Mouse (Mus musculus): Measurements from ENCODE around the gene Rcl1.
A peak's percentile ranks its signal among the peaks of the same experiment; 100 is the strongest.

Gene Rcl1

DNA sequence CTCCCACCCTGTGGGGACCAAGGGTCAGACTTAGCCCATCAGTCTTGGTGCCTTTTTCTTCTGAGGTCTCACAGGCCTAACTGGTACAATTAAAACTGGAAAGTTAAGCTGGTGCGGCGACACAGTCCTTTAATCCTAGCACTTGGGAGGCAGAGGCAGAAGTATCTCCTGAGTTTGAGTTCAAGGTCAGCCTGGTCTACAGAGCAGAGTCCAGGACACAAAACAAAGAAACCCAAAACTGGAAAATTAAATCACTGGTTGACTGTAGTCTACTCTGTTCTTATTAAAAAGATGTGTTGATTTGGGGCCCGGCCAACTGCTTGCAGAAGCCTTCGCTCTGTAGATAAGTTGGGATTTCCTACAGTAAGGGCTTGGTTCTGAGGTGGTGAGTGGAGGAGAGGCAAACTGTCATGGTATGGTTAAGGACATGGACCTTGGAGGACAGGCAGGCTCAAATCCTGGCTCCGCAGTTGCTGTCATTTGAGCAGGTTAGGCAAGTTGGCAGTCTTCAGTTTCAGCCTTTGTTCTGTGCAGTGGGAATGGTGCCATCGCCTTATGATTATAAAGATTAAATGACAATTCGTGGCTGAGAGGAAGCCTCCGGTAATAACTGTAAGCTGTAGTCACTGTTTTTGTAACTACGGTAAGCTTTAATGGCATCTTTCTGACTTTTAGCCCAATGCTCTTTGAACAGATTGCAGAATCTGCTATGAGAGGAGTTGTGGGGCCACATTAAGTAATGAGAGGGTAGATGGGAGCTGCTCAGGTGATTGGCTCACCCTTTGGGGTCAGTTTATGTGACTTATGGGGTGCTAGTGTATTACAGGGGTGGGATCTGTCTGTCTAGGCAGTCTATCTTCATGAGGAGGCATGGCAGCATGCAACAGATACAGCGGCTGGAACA is 12.8 kb downstream of the Rcl1 start:
- DNase-seq (ENCODE audit: low spot score), result no peak

GRCm38 (mm10) chr19:29116796-29117195 is 15.6 kb downstream of the Rcl1 start:
- DNase-seq (ENCODE audit: low spot score), result no peak

- no peak for DNase-seq (ENCODE audit: low spot score)
These were observed 17.0 kb downstream of the Rcl1 start for GRCm38 (mm10) chr19:29118196-29118595.

DNA sequence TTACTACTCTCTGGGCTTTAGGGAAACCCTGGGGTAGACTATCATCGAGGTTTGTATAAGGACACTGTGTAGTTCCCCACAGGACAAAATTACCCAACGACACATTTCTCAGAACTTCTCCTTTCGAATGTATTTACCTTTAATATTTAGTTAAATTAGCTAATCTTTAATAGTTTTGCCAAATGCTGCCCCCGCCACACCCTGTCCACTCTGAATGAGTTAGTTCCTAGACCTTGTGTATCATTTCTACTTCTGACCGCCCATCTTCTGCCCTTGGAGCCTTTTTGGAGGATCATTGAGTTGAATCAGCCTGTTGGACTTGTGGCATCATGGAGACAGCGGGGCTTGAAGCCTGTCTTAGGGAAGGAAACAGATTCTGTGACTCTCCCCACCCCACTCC is 19.1 kb downstream of the Rcl1 start:
- DNase-seq (ENCODE audit: low spot score), result no peak

DNA sequence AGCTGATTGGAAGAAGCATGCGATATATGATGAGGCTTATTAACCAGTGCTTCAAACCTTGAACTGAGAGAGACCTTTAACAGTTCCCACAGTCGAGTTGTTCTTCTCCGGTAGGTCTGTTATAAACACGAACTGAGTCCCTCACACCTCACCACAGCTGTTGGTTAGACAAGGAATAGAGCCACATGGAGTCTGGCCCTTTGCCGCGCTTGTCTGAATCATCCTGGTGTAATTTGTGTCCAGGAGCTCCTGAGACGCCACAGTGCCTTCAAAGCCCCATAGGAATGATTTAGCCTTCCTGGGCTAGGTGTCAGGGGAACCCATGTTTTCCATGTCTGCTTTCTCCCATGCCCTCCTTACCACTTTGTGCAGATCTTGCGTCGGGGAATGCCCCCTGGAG is 20.2 kb downstream of the Rcl1 start:
- no peak for DNase-seq (ENCODE audit: low spot score)

DNA sequence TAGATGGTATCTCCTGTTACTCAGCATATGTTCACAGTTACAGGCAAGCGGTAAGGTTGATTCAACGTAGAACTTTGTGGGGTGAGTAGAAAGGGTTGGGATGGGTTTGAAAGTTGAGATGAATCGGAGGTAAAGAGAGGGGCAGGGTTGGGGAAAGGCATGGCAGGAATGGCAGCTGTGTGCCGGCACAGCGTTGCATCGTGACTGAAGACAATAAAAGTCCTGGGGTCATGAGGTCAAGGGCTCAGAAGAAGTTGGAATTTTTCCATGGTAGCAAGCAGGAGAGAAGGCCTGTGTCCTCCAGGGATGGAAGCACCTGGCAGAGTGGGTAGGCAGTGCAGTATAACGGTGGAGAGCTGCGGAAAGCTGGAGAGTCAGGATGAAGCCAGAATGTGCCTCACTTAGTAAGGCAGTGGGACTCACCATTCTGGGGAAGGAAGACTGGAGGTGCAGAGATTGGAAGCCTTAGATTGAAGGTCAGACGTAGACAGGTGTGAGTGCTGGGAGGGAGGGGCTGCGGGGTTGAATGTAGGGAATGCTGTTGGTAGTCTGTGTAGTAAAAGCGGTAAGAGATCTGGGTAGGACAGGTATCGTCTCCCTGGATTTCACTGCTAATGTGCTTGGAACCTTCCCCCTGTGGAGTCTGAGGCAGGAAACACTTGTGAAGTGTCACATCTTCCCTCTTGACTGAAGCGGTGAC is 23.9 kb downstream of the Rcl1 start:
- DNase-seq (ENCODE audit: low spot score), result no peak

DNA sequence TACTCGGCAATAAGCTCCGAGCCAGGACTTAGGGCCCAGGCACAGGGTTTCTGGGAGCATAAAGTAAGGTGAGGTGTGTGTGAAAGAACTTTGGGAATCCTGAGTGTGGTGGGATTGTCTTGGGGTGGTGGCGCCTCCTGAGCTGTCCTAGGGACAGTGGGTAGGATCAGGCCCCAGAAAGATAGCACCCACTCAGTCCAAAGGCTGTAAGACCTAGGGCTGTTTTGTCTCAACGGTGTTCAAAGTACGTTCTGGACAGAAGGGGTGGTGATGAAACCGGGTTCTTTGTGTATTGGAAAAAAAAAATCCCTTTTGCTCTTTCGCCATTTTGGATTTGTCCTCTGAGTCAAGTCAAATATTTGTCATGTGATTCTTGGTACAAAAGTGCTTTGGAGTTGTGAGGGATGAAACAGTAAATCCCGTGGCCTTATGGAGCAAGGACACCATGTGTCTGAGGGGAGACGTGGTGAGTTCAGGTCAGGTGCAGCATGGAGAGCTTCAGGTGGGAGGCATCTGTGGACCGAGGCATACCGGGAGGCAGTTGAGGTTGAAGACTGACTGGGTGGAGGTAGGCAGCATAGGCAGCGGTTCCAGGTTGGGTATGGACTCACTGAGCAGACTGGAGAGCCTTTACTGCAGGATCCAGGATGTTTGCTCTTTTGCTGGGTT is 25.3 kb downstream of the Rcl1 start:
- peak; percentile 40 for DNase-seq (ENCODE audit: low spot score)

DNA sequence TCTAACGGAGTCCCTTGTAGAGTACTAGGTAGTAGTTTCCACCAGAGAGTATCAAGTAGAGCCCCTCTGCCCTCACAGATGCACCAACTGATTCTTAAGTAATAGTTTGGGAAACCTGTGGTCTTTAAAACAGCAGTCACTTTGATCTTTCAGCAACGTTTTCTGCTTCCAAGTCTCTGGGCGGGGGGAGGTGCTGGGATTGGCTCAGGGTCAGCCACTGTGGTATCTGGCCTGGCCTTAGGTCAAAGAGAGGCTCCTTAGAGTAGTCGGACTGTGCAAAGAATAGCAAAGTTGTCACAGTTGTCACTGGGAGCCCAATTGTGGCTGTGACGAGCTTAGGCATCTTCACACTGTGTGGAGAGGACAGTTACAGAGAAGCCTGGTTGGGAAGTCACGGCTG is 26.2 kb downstream of the Rcl1 start:
- DNase-seq (ENCODE audit: low spot score), result peak; percentile 65

DNA sequence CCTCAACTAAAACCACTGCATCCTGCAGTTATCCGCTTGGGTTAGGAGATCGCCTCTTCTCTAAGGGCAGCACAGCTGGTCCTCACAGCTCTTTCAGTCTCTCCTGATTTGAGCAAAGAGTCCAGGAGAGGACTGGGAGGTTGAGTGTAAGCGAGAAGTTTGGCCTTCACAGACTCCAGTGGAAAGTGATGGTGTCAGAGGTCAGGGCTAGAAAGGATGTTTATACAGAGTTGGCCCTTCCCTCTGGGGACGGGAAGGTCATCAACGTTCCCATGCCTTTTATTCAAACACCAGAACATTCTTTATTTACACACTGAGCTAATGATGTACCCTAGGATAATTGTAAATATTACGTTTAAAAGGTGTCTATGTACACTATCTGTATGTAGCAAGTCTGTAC is 27.0 kb downstream of the Rcl1 start:
- DNase-seq (ENCODE audit: low spot score), result peak; percentile 43

GRCm38 (mm10) chr19:29129551-29129950 is 28.4 kb downstream of the Rcl1 start:
- DNase-seq (ENCODE audit: low spot score), result no peak

- no peak for DNase-seq (ENCODE audit: low spot score)
These were observed 30.0 kb downstream of the Rcl1 start for GRCm38 (mm10) chr19:29131171-29131570.

- peak; percentile 82 for DNase-seq (ENCODE audit: low spot score)
These were observed 33.1 kb downstream of the Rcl1 start for GRCm38 (mm10) chr19:29134293-29134692.

- no peak for DNase-seq (ENCODE audit: low spot score)
These were observed 34.1 kb downstream of the Rcl1 start for GRCm38 (mm10) chr19:29135172-29135736.

- no peak for DNase-seq (ENCODE audit: low spot score)
These were observed 37.5 kb downstream of the Rcl1 start for GRCm38 (mm10) chr19:29138546-29139270.

GRCm38 (mm10) chr19:29139699-29140456 is 38.7 kb downstream of the Rcl1 start:
- no peak for DNase-seq (ENCODE audit: low spot score)

DNA sequence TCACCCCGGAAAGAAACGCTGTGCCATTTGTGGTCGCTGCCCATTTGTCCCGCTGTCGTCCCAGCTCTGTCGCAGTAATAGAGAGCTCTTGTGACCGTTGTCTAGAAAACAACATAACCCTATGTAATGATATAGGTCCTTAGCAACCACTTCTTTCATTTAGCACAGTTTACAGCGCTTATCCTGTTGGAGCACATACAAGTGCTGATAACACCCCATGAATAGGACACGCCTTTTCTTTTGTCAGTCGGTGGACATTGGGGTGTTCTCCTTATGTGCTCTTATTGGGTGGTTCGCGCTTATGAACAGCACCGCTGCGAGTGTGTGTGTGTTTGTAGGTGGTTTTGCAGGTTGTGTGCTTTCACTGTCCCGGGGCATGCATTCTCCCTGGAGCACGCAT is 39.8 kb downstream of the Rcl1 start:
- DNase-seq (ENCODE audit: low spot score), result no peak

DNA sequence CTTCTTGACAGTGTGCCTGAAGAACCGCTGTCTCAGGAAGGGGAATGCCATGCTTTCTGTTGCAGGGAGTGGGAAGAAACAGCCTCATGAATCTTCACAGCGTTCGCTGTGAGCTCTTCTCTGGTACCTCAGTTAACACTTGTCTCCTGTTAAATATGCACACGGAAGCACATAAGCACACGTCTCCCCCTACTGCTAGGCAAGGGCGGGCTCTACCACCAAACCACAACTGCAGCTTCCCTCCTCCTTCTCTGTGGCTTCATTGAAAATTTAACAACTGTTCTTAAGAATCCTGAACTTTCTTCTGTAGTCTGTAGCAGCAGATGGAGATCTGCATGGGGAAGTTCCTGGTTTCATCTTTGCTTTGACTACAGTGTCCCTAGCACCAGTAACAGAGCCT is 41.1 kb downstream of the Rcl1 start:
- no peak for DNase-seq (ENCODE audit: low spot score)

- peak; percentile 59 for DNase-seq (ENCODE audit: low spot score)
These were observed 44.2 kb downstream of the Rcl1 start for GRCm38 (mm10) chr19:29145421-29145820.

- DNase-seq (ENCODE audit: low spot score), result no peak
These were observed 45.6 kb downstream of the Rcl1 start for GRCm38 (mm10) chr19:29146820-29147219.

DNA sequence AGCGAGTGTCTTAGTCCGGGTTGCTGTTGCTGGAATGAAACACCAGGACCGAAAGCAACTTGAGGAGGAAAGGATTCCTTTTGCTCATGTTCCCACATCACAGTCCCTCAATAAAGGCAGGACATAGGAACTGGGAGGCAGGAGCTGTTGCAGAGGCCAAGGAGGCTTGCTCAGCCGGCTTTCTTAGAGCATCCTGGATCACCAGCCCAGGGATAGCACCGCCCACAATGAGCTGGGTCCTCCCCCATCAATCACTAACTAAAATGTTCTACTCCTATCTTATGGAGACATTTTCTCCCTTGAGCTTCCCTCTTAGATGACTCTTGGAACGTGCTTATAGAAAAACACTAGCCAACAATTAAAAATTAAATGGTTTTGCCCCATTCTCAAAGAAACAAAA is 48.4 kb downstream of the Rcl1 start:
- DNase-seq (ENCODE audit: low spot score), result no peak

- no peak for DNase-seq (ENCODE audit: low spot score)
These were observed 48.9 kb downstream of the Rcl1 start for GRCm38 (mm10) chr19:29150038-29150437.
